Mouse (Mus musculus): Measurements from ENCODE around the gene Tbkbp1.

Gene Tbkbp1

GRCm38 (mm10) chr11:97127470-97128223, 23.6 kb downstream of the Tbkbp1 start:
- DNase-seq (ENCODE audit: low spot score in 2 of 2): no peak

- peak in 1 of 2 experiments; percentile 44 for DNase-seq (ENCODE audit: low spot score in 2 of 2)
Measured at GRCm38 (mm10) chr11:97126645-97127468, 24.4 kb downstream of the Tbkbp1 start.

DNA sequence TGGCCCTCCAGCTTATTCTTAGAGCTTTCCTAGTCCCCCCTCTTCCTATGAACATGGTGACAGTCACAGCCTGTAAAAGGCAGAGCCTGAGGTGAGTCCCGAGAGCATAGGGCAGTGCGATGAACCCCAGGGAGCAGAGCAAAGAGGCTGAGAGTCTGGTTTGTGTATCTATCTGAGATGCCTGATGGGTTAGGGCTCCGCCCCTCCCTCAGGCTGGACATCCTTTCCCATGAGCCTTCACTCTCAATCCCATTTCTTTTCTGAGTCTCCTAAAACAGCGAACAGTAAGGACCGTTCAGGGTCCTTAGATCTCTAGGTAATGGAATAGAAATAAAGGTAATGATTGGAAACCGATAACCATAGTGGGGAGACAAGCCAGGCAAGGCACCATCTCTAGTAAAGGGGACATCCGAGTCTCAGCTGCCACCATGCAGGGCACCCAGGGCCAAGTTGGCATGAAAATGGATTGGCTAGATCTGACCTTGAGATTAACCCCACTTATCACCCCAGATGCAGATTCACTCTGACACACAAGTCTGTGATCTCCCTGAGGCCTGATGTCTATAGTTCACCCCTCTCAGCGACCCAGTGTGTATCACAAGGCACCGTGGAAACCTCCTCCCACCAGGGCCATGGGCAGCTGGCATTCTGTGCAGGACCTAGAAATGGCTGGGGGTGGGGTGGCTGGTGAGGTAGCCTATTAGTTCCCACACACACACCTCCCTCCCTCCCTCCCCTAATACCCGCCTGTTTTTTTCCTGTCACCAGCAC, 26.8 kb downstream of the Tbkbp1 start:
- DNase-seq (ENCODE audit: low spot score in 2 of 2): no peak

DNA sequence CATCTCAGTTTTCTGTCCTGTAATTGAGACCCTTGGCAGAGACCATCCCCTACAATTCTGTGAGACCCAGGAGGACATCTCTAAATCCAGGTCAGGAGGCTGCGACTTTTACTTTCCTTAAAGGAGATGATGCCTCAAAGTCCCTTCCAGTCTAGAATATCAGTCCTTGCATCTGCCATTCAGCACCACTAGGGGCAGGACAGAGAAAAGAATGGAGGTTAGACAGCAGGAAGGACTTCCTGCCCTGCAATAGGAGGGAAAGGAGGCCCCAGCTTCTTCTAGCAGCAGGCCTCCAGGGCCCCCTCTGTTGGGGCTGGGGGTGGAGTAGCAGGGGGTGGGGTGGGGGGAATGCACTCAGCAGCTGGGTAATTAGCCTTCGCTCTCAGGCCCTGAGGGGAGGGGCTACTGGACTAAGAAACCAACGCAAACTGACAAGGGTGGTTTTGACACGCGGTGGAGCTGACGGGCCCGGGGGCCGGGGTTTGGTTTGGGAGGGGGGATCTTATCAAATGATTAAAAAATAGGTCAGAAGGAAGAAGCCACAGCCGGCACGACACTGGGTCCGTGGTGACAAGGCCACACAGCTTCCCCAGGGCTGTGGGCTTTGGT, 27.9 kb downstream of the Tbkbp1 start:
- DNase-seq (ENCODE audit: low spot score in 2 of 2): no peak

- no peak for DNase-seq (ENCODE audit: low spot score in 2 of 2)
Measured at GRCm38 (mm10) chr11:97120641-97121040, 30.7 kb downstream of the Tbkbp1 start.

DNA sequence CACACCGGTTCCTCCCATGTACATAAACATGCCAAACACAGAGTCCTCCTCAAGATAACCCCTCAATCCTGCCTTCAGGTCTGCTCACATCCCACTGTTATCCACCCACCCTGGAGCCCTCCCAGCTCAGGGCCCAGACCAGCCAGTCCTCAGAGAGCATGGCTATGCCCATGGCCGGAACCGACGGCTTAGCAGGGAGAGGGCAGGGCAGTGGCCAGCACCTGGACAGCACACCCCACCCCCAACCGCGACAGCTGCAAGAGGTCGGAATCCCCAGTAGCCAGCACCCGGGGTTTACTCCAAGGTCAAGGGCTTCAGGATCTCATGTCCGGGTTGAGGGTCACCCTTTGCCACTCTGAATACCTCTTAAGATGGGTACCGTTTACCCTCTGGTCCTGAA, 31.1 kb downstream of the Tbkbp1 start:
- DNase-seq (ENCODE audit: low spot score in 2 of 2): no peak

- DNase-seq (ENCODE audit: low spot score in 2 of 2): no peak
Measured at GRCm38 (mm10) chr11:97115797-97116196, 35.5 kb downstream of the Tbkbp1 start.

- DNase-seq (ENCODE audit: low spot score in 2 of 2): no peak
Measured at GRCm38 (mm10) chr11:97114671-97115601, 36.4 kb downstream of the Tbkbp1 start, which contains the start of gene Tbx21. Tbx21 (minus strand) TSS chr11:97115331.

- no peak for DNase-seq (ENCODE audit: low spot score in 2 of 2)
Measured at GRCm38 (mm10) chr11:97112519-97113125, 38.7 kb downstream of the Tbkbp1 start.

GRCm38 (mm10) chr11:97108976-97109375, 42.3 kb downstream of the Tbkbp1 start:
- no peak for DNase-seq (ENCODE audit: low spot score in 2 of 2)

- DNase-seq (ENCODE audit: low spot score in 2 of 2): no peak
Measured at GRCm38 (mm10) chr11:97104091-97104483, 47.2 kb downstream of the Tbkbp1 start.

DNA sequence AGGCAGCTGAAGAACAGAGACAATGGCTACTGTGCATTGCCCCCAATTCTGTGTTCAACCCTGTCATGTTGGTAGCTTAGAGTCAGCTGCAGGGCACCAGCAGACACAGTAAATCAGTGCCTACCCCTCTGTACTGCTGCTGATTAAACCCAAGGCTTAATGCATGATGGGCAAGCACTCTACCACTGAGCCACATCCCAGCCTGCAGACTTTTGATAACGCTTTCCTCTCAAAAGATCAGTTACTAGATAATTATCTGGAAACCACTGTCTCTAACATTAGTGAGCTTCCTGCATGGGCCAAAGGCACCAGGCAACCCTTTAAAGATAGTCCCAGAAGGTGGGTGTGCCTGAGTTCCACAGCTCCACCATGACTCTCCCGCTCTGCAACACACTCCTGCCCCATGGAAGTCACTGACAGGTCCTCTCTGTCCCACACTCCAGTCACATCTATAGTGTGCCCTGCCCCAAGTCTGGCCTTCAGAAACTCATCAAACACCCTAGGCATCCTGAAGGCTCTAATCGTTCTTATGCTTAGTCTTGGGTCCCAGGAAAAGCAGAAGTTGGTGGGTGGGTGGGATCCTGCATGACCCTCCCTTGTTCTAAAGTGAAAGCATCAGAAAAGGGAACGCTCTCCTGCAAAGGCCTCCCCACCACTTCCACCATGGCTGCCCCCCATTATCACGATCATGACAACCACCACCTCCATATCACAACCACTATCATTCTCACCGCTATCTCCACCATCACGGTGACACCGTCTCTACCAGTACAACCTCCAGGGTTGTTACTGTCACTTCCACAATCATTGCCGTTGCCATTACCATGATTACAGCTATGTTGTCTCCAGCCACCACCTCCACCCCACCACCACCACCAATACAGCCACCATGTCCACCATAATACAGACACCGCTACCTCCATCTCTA, 47.9 kb downstream of the Tbkbp1 start:
- DNase-seq (ENCODE audit: low spot score in 2 of 2): no peak

- DNase-seq (ENCODE audit: low spot score in 2 of 2): peak; percentile 10 to 20
Measured at GRCm38 (mm10) chr11:97101722-97102121, 49.6 kb downstream of the Tbkbp1 start.

GRCm38 (mm10) chr11:97098791-97099190, 52.5 kb downstream of the Tbkbp1 start:
- no peak for DNase-seq (ENCODE audit: low spot score in 2 of 2)

DNA sequence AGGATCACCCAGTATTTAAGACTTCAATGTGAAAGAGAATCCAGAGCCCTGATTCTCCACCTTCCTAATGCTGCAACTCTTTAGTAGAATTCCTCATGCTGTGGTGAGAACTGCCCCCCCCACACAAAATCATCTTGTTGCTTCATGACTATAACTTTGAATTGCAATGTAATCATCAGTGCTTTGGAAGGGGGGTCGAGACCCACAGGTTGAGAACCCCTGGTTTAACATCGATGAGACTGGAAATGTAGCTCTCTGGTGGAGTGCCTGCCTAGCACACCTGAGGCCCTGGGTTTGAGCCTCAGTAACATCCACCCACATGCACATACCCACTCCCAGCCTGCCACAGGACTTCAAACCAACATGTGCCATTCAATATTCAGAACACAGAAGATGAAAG, 56.7 kb downstream of the Tbkbp1 start:
- DNase-seq (ENCODE audit: low spot score in 2 of 2): no peak

DNA sequence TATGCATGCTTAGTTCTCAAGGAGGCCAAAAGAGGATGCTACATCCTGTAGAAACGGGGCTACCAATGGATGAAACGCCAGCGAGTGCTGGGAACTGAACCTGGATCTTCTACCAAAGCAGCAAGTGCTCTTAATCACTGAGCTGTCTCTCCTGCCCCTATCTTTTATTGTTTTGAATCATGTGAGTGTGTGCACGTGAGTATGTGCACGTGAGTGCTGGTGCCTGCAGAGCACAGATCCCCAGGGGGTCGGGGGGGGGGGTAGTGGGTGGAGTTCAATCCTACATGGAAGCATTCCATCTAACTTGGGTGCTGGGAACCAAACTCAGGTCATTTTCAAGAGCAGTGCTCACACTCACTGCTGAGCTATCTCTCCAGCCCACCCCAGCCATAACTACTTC, 64.9 kb downstream of the Tbkbp1 start:
- DNase-seq (ENCODE audit: low spot score in 2 of 2): no peak
